Mouse (Mus musculus) liver, adult 2 months (tissue): ENCODE measurements at regions not wholly inside any gene's neighbourhood (a gene's known extent, or its start where the extent isn't known, plus 50 kb on each side); places are given as distances from the start of the nearest gene placed in this dataset.

ENCODE experiments used
- CTCF ChIP-seq: fragments of 200-500 bp; IDR thresholded peaks from 2 replicates; pipeline ENCODE4 v1.5.1; 2011; ENCODE audit warnings: low read depth, low read length, control low read depth
- POLR2A ChIP-seq: fragments of 200-500 bp; IDR thresholded peaks from 2 replicates; pipeline ENCODE4 v1.6.1; 2011; ENCODE audit warnings: low read length, control low read depth; ENCODE audit not compliant: insufficient read depth; ENCODE audit errors: extremely low read depth

DNA sequence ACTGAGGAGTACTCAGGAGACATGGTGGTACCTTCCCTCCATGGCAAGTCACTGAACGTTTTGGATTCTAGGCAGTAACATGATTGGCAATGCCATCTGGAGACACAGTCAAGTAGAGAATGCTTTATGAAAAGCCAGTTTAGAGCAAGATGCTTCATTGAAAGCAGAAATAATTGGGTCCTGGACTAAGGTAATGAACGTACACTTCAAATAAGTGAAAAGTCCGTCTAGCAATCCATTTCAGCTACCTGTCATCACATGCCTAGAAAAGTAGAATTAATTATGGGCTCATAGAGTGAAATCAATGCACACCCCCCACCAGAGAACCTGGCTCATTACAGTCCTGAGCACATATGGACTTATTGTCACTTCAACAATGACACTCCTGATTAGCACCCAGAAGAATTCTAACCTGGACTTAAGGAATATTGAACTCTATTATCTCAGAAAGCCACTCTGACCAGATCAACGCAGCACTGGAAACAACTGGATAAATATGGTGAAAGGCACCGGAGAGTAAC is 263.8 kb downstream of the Dcdc2c start:
- no peak for TF ChIP-seq CTCF
- TF ChIP-seq POLR2A, result no peak
